Mouse (Mus musculus): Measurements from ENCODE around the gene Slc5a11. TPM values are rescaled to one million over a fixed set of nuclear protein-coding genes. Genes with fewer than 3 reads are reported as not detected.

The Slc5a11 gene
- polyA plus RNA-seq (2012; fragmentation: generic; extraction: Trizol), result under 1 TPM; 0.01 to 0.02 TPM

GRCm38 (mm10) chr7:123214365-123215075 lies at the start of gene Slc5a11:
TSS of gene Slc5a11 (plus strand) at chr7:123214780.

Other genes starting within 250 kb of the Slc5a11 start
- gene Rbbp6, start 249.1 kb upstream of the Slc5a11 start, polyA plus RNA-seq (2012; fragmentation: generic; extraction: Trizol), result 10 to 100 TPM in 1 of 2 experiments, 1 to 10 TPM in 1; 2.5 to 13.7 TPM
- gene Tnrc6a, start 90.9 kb upstream of the Slc5a11 start, polyA plus RNA-seq (2012; fragmentation: generic; extraction: Trizol), result 10 to 100 TPM; 11.2 to 21.0 TPM
- 10 to 100 TPM; 17.5 to 37.8 TPM for gene Lcmt1, start 155.0 kb downstream of the Slc5a11 start, polyA plus RNA-seq (2012; fragmentation: generic; extraction: Trizol)
- gene Arhgap17, start 155.1 kb downstream of the Slc5a11 start, polyA plus RNA-seq (2012; fragmentation: generic; extraction: Trizol), result 10 to 100 TPM in 1 of 2 experiments, 1 to 10 TPM in 1; 4.1 to 15.6 TPM
- gene Aqp8, start 247.5 kb downstream of the Slc5a11 start, polyA plus RNA-seq (2012; fragmentation: generic; extraction: Trizol), result under 1 TPM in 1 of 2 experiments, not detected in 1; 0.12 TPM